Mouse (Mus musculus) ES-E14 (cell line): ENCODE results near the gene Tshz2.

Source experiments
- CHD2 ChIP-seq: IDR thresholded peaks from 2 replicates; pipeline ENCODE4 v1.6.1; 2014; ENCODE audit warnings: mild to moderate bottlenecking, low read depth, low read length, inconsistent platforms
- HCFC1 ChIP-seq: IDR thresholded peaks from 2 replicates; pipeline ENCODE4 v1.6.1; 2012; ENCODE audit warnings: low read length, inconsistent platforms, borderline replicate concordance; ENCODE audit not compliant: insufficient read depth
- MAFK ChIP-seq: IDR thresholded peaks from 2 replicates; pipeline ENCODE4 v1.6.1; 2014; ENCODE audit warnings: mild to moderate bottlenecking, low read depth, low read length, inconsistent platforms; ENCODE audit not compliant: insufficient read depth
- ZC3H11A ChIP-seq: IDR thresholded peaks from 2 replicates; pipeline ENCODE4 v1.6.1; 2012; ENCODE audit warnings: low read depth, mild to moderate bottlenecking, inconsistent platforms, low read length, borderline replicate concordance
- ZNF384 ChIP-seq: IDR thresholded peaks from 2 replicates; pipeline ENCODE4 v1.6.1; 2012; ENCODE audit warnings: low read depth, low read length, inconsistent platforms

DNA sequence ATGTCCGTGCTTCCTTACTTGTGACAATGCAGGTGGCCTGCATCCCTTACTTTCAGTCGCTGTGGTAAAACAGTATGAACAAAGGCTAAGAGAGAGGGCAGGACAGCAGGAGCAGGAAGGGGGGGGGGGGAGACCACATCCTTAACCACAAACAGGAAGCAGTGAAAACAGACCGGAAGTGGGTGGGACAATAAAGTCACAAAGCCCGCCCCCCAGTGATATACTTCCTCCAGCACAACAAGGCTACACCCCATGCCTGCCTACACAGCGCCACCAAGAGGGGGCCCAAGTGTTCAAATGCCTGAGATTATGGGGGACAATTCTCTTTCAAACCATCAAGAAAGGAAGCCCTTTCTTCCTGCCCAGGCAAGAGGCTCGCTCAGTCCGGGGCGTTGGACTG, 392.1 kb downstream of the Tshz2 start:
- no peak for TF ChIP-seq HCFC1
- no peak for TF ChIP-seq ZC3H11A
- no peak for TF ChIP-seq MAFK
- no peak for TF ChIP-seq CHD2
- TF ChIP-seq ZNF384: no peak
